Mouse (Mus musculus): ENCODE results near the gene Pigk.

GRCm38 (mm10) chr3:152668793-152669192 is 45.1 kb upstream of the Pigk start:
- no peak for TF ChIP-seq POLR2A (IDR thresholded peaks at IDR 0.05; ENCODE audit: borderline replicate concordance, insufficient read depth, low read length)
- no peak for TF ChIP-seq CTCF (IDR thresholded peaks at IDR 0.05; ENCODE audit: borderline replicate concordance, insufficient read depth, low read depth, low read length)

All from cerebellum, adult 2 months (tissue).